Mouse (Mus musculus) forebrain, embryonic 16.5 days (tissue): ENCODE results near the gene Sgms1. TPM values are rescaled to one million over a fixed set of nuclear protein-coding genes. Genes with fewer than 3 reads are reported as not detected.

ENCODE experiments used
- ATAC-seq: fragments of 200-750 bp; cut with Nextera tagmentation; 2 replicates; pipeline ENCODE4 v1.8.0; 2017; ENCODE audit warnings: mild to moderate bottlenecking, moderate library complexity
- H3K27ac ChIP-seq: fragments of 300-500 bp; sonication (generic); 2 replicates; pipeline ENCODE4 v1.5.1; 2014; ENCODE audit warnings: low read length, control low read depth
- H3K27me3 ChIP-seq: fragments of 300-500 bp; sonication (generic); replicated peaks from 2 replicates; pipeline ENCODE4 v1.6.1; 2014; ENCODE audit warnings: low read length; ENCODE audit not compliant: control insufficient read depth, insufficient read depth
- H3K36me3 ChIP-seq: fragments of 300-500 bp; sonication (generic); 2 replicates; pipeline ENCODE4 v1.6.1; 2014; ENCODE audit not compliant: control insufficient read depth, insufficient read depth
- H3K4me1 ChIP-seq: fragments of 300-500 bp; sonication (generic); replicated peaks from 2 replicates; pipeline ENCODE4 v1.6.1; 2014; ENCODE audit warnings: low read length; ENCODE audit not compliant: control insufficient read depth, insufficient read depth
- H3K4me2 ChIP-seq: fragments of 300-500 bp; sonication (generic); 2 replicates; pipeline ENCODE4 v1.6.1; 2014; ENCODE audit warnings: mild to moderate bottlenecking, low read length, control low read depth
- H3K4me3 ChIP-seq: fragments of 300-500 bp; sonication (generic); replicated peaks from 2 replicates; pipeline ENCODE4 v1.5.1; 2014; ENCODE audit warnings: mild to moderate bottlenecking, low read length, control low read depth
- H3K9ac ChIP-seq: fragments of 300-500 bp; sonication (generic); replicated peaks from 2 replicates; pipeline ENCODE4 v1.6.1; 2014; ENCODE audit warnings: low read depth, low read length, control low read depth
- H3K9me3 ChIP-seq: fragments of 300-500 bp; sonication (generic); 2 replicates; pipeline ENCODE4 v1.6.1; 2016; ENCODE audit warnings: low read length; ENCODE audit not compliant: control insufficient read depth
- WGBS: fragments of 180-500 bp; shearing (Covaris S2); extraction: QIAGEN DNeasy Blood & Tissue Kit; methylation state at CpG from one replicate; pipeline ENCODE4 v1.1.7; 2014; 5-methylcytosine and 5-hydroxymethylcytosine counted together
- polyA plus RNA-seq: library from polyadenylated mRNA; unstranded; fragments of >200 nt; fragmentation: Nextera tagmentation; extraction: Ambion mirVana; gene quantifications from 2 replicates; pipeline ENCODE4 v1.2.1, GENCODE M21; 2015

Sgms1 gene
- polyA plus RNA-seq, 1 experiment from 2014 or later, result 16.3 TPM

DNA sequence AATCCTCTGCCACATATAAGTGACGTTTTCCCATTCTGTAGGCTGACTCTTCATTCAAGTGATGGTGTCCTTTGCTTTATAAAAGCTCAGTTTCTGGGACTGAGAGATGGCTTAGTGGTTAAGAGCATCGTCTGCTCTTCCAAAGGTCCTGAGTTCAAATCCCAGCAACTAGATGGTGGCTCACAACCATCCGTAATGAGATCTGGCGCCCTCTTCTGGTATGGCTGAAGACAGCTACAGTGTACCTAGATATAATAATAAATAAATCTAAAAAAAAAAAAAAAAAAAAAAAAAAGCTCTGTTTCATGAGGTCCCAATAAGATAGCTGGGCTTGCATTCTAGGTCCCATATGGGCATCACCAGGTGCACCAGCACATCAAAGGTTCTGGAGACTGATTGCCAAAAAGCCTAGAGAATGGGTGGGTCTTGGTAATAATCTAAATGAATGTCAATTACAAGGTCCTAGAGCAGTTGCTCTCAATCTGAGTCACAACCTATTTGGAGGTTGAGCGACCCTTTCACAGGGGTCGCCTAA, 272.0 kb downstream of the Sgms1 start:
- Histone ChIP-seq H3K36me3 (no peaks in the 10 kb centered on the region), H3K4me1 (0 out of 2 replicates have a peak, but pooled peaks cover 2% of the 10 kb centered on the region), H3K9ac (no peak overlapping the region), H3K4me3 (no peak overlapping the region), H3K27ac (no peak overlapping the region), H3K4me2 (no peak overlapping the region), H3K27me3 (no peaks in the 10 kb centered on the region), H3K9me3 (no peaks in the 10 kb centered on the region)
- ATAC-seq, result no peak
- WGBS, result 84% methylated on average over 6 of the region's 6 CpGs

DNA sequence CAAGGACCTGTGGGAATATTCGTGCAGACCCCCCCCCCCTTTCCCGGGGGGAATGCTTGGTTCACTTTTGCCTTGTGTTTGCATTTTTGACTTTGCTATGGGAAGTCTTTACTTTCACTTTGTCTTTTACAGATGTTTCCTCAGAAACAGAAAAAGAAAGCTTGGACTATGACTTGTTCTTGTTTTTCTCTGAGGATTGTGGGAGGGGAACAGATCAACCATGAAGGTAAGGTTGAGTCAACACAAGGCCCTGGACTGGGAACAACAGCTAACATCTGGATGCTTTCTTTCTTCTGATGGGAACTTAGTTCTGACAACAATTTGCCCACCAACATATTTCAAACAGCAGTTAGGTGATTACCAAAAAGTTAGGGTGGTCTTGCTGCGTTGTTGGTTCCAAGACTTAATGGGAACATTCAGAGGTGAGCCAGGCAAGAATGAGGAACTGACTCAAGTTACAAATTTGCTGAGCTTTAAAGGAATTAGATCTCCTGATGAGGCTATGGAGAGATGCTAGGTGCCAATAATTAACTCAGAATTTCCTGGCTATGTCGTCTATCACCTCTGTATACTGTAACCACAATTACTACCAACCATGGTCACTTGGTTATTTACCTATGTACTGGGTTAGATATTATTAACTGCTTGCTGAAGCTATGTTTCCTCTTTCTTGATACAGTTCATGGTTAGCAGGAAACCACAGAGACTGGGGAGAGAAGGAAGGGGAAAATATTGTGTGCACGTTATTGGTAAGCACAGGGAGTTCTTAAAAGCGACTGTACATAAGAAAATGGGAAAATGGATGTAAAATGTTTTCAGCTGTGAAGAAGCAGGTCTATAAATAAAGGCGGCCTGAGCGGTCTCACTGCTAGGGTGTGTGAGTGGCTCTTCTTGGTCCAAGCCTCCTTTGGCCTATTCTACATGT, 277.4 kb downstream of the Sgms1 start:
- ATAC-seq, result no peak
- Histone ChIP-seq H3K9ac (no peak overlapping the region), H3K36me3 (no peaks in the 10 kb centered on the region), H3K9me3 (no peaks in the 10 kb centered on the region), H3K27me3 (no peaks in the 10 kb centered on the region), H3K27ac (no peak overlapping the region), H3K4me1 (no peaks in the 10 kb centered on the region), H3K4me2 (no peak overlapping the region), H3K4me3 (no peak overlapping the region)
- WGBS, result 92% methylated on average over 8 of the region's 8 CpGs

DNA sequence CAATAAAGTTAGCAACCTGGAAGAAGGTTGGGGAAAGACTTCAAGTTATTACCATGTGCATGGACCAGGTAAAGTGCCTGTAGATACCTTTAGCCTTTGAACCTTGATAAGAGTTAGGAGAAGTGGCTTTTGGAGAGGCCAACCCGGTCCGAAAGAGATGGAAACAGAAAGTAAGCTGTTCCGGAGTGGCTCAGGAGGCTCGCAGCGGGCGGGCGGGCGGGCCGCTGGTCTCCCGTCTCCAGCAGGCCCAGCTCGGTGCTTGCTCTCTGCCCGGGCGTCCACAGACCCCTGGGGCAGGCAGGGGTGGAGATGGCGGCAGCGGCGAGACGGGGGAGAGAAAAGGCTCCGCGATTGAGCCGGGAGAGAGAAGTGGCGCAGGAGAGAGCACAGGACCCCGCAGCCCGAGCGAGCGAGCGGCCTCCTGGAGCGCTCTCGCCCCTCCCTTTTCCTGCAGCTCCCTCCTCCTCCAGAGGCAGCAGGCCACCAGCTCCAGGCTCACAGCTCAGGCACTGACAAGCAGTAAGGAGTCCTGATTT, 281.7 kb downstream of the Sgms1 start, which contains the start of gene Asah2:
Gene Asah2, minus strand, starts transcription at position 441 of the 536 bp plus-strand sequence.
- WGBS, result under 1% methylated on average over 26 of the region's 28 CpGs
- peak; percentile 99 for ATAC-seq

DNA sequence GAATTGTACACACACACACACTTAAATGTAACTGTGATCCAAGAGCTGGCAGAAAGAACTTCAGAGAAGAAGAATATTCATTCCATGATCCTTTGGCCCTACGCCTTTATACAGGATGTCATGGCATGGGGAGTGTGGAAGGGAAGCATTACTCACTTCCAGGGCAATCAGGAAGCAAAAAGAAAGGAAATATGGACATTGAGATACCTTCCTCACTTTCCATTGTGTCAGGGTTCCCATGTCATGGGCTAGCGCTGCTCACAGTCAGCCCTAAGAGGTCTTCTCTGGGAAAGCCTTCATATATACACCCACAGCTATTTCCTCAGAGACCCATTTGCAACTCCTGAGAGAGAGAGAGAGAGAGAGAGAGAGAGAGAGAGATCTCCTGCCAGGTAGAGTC, 282.8 kb downstream of the Sgms1 start:
- WGBS, result 90% methylated on average over 2 of the region's 2 CpGs
- ATAC-seq, result no peak
- H3K36me3 ChIP-seq, result no peaks in the 10 kb centered on the region

More for the DNA sequence above, 281.7 kb downstream of the Sgms1 start, which contains the start of gene Asah2:
- Histone ChIP-seq H3K27me3 (no peaks in the 10 kb centered on the region), H3K27ac (no peak within 1 kb of the TSS; the same call in 1 of the 2 replicates), H3K4me1 (no peaks in the 10 kb centered on the region), H3K4me3 (peak within 1 kb of the TSS; percentile 52), H3K9me3 (no peaks in the 10 kb centered on the region), H3K4me2 (peak within 1 kb of the TSS; percentile 61), H3K9ac (peak within 1 kb of the TSS; percentile 76), H3K36me3 (no peaks in the 10 kb centered on the region)

DNA sequence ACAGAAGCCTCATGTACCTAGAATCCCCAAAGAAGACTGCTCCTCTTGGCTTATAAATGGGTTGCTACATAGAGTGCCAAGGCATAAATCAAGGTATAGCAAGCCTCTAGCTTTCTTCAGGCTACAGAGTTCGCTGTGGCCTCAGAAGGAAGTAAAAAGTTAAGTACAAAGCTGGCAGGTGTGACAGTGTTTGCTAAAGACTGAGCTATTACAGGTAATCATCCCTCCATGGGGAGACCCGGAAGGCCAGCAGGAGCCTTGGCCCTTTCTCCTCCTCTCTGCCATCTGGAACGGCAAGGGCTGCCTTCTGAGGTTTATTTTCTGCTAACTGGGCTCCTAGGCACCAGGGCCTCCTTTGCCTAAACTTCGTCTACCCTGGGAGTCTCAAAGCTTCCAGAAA, 285.3 kb downstream of the Sgms1 start:
- 71% methylated on average over 4 of the region's 4 CpGs for WGBS
- Histone ChIP-seq H3K4me3 (no peak overlapping the region), H3K27ac (no peak overlapping the region), H3K4me1 (no peaks in the 10 kb centered on the region), H3K36me3 (no peaks in the 10 kb centered on the region), H3K9me3 (no peaks in the 10 kb centered on the region), H3K4me2 (no peak overlapping the region), H3K27me3 (no peaks in the 10 kb centered on the region), H3K9ac (no peak overlapping the region)
- no peak for ATAC-seq

More for the DNA sequence above, 282.8 kb downstream of the Sgms1 start:
- H3K9ac ChIP-seq, result no peak overlapping the region
- no peaks in the 10 kb centered on the region for H3K27me3 ChIP-seq
- no peaks in the 10 kb centered on the region for H3K9me3 ChIP-seq
- no peaks in the 10 kb centered on the region for H3K4me1 ChIP-seq
- no peak overlapping the region for H3K27ac ChIP-seq
- H3K4me3 ChIP-seq, result no peak overlapping the region
- no peak overlapping the region for H3K4me2 ChIP-seq

DNA sequence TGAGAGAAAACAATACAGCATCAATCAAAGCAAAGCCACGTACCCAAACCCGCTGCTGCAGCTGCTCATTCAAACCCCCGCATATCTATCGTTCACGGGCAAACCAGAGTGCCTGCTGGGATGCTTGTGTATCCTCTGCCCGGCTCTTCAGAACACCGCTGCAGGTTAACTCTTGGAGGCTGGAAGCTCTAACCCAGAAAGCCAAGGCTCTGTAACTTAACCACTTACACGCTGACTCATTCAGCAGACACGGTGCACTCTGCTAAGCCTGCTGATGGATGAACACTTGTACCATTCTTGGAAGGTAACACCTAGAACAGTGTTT, 286.6 kb downstream of the Sgms1 start:
- Histone ChIP-seq H3K9ac (peak overlapping the region; percentile 48), H3K4me1 (no peaks in the 10 kb centered on the region), H3K27me3 (no peaks in the 10 kb centered on the region), H3K9me3 (no peaks in the 10 kb centered on the region), H3K36me3 (no peaks in the 10 kb centered on the region), H3K4me2 (peak overlapping the region; percentile 65), H3K4me3 (peak overlapping the region; percentile 41), H3K27ac (no peak overlapping the region)
- peak; percentile 48 for ATAC-seq
- 5% methylated on average over 9 of the region's 9 CpGs for WGBS

DNA sequence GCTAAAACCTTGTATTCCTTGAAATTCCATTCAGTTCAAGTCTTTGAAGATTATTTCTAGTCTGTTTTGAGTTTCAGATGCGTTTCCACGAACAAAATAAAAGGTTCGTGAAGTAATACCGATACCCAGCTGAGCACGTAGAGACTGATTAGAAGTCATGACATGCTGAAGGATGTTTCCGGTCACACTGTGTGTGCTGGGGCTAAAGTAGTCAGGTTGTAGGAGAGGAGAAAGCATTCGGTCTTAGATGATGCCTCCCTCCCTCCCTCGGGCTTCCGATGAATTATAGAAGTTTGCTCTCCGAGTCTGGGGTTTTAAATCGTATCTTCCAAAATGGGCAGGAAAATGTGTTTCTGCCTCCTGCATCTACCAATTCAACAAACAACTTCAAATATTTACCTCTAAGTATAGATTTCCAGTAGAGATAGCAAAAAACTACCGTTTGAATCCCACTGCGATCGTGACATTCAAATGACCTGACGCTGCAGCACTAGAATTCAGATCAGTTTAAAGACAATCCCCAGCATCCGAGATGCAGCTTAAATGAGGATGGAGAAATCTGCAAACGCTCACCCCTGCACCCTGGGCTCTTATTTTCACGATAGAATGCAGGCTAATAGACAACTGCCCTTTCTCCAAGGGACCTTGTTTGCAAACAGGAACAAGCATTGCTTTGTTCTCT, 287.1 kb downstream of the Sgms1 start:
- WGBS, result 25% methylated on average over 18 of the region's 18 CpGs
- Histone ChIP-seq H3K9me3 (no peaks in the 10 kb centered on the region), H3K9ac (peak overlapping the region; percentile 48), H3K4me3 (peak overlapping the region; percentile 41), H3K27ac (no peak overlapping the region), H3K4me2 (peak overlapping the region; percentile 65), H3K27me3 (no peaks in the 10 kb centered on the region), H3K4me1 (no peaks in the 10 kb centered on the region), H3K36me3 (no peaks in the 10 kb centered on the region)
- ATAC-seq, result peak; percentile 41; the same call in 1 of the 2 replicates

DNA sequence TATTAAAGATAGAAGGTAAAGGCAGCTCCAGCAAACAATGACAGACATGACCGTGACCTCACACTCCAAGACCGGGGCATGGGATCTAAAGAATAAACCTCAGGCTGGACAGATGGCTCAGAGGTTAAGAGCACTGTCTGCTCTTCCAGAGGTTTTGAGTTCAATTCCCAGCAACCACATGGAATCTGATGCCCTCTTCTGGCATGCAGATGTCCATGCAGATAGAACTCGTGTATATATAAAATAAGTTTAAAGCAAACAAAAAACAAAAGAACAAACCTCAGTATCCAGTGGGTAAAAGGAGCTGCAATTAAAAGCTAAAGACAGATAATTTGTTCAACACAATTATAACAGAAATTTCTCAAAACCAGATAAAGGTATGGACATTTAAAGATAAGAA, 290.9 kb downstream of the Sgms1 start:
- Histone ChIP-seq H3K27ac (no peak overlapping the region), H3K4me3 (no peak overlapping the region), H3K36me3 (no peaks in the 10 kb centered on the region), H3K27me3 (no peaks in the 10 kb centered on the region), H3K4me2 (no peak overlapping the region), H3K9ac (no peak overlapping the region), H3K4me1 (no peaks in the 10 kb centered on the region), H3K9me3 (no peaks in the 10 kb centered on the region)
- ATAC-seq, result no peak
- 78% methylated on average over 3 of the region's 3 CpGs for WGBS

DNA sequence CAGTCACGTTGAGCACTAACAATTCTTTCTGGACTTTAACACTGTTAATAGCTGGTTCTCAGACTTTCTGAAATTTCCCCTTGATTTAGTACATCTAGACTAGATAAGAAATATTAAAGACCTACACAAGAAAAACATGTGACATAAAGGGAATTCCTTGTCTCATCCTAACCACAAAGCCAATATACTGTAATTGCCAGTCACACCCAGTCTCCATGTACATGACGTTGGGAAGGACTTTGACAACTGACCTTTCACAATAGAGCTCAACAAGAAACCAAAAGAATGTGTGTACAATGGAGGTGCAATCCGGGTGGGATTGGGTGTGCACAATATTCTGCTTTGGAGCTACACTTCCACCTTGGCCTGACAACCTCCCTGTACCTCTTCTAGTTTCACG, 297.2 kb downstream of the Sgms1 start:
- H3K4me2 ChIP-seq, result no peak overlapping the region
- no peaks in the 10 kb centered on the region for H3K36me3 ChIP-seq
- no peaks in the 10 kb centered on the region for H3K27me3 ChIP-seq
- H3K4me3 ChIP-seq, result no peak overlapping the region
- 88% methylated on average over 4 of the region's 4 CpGs for WGBS
- ATAC-seq, result no peak
- no peaks in the 10 kb centered on the region for H3K4me1 ChIP-seq
- no peaks in the 10 kb centered on the region for H3K9me3 ChIP-seq
- H3K27ac ChIP-seq, result no peak overlapping the region
- H3K9ac ChIP-seq, result no peak overlapping the region
